Mouse (Mus musculus) CH12.LX (cell line): ENCODE results near the gene Tmem119. TPM values are rescaled to one million over a fixed set of nuclear protein-coding genes. Genes with fewer than 3 reads are reported as not detected.

Experiments
- DNase-seq: peaks from one replicate; pipeline ENCODE4 v3.0.0-alpha.2; 2013; ENCODE audit errors: extremely low read depth
- H3K27ac ChIP-seq: 2 replicates; pipeline ENCODE4 v1.5.1; 2012; ENCODE audit warnings: low read depth, mild to moderate bottlenecking, control low read depth, moderate library complexity; ENCODE audit not compliant: insufficient read depth
- H3K27me3 ChIP-seq: replicated peaks from 2 replicates; pipeline ENCODE3; 2012; ENCODE audit warnings: inconsistent platforms
- H3K36me3 ChIP-seq, 2 experiments: replicated peaks in 1 of 2; 2 replicates each; pipeline versions ENCODE3 to v1.6.1; 2012; ENCODE audit warnings: inconsistent platforms in 1 of 2, low read length in 1 of 2, mild to moderate bottlenecking in 1 of 2, mixed read lengths in 1 of 2, moderate library complexity in 1 of 2; ENCODE audit not compliant: control insufficient read depth in 1 of 2, insufficient read depth in 1 of 2
- H3K4me1 ChIP-seq, 2 experiments: 2 replicates each; pipeline ENCODE4 v1.6.1; 2012; ENCODE audit warnings: inconsistent platforms in 1 of 2, moderate library complexity in 1 of 2; ENCODE audit not compliant: insufficient read depth in 2 of 2, control insufficient read depth in 1 of 2
- H3K4me2 ChIP-seq: 2 replicates; pipeline ENCODE4 v1.6.1; 2012; ENCODE audit warnings: low read depth, mild to moderate bottlenecking, control low read depth; ENCODE audit not compliant: poor library complexity, insufficient read depth, severe bottlenecking
- H3K4me3 ChIP-seq, 3 experiments: fragments of 150-350 bp in 1 of 3; sonication (generic) in 1 of 3; replicated peaks in 1 of 3; 2 replicates each; pipeline versions ENCODE3 to v1.5.1; 2011 to 2012; ENCODE audit warnings: low read depth in 2 of 3, low read length in 2 of 3, mild to moderate bottlenecking in 2 of 3, moderate library complexity in 2 of 3, control low read depth in 1 of 3, improper control_type of control experiment in 1 of 3, inconsistent platforms in 1 of 3, mixed read lengths in 1 of 3; ENCODE audit not compliant: poor library complexity in 1 of 3
- H3K79me2 ChIP-seq: replicated peaks from 2 replicates; pipeline ENCODE4 v1.6.1; 2012; ENCODE audit warnings: mild to moderate bottlenecking, moderate library complexity; ENCODE audit not compliant: control insufficient read depth, poor library complexity, insufficient read depth, severe bottlenecking; ENCODE audit errors: extremely low read depth
- H3K9ac ChIP-seq: 2 replicates; pipeline ENCODE4 v1.6.1; 2012; ENCODE audit warnings: low read depth, mild to moderate bottlenecking, control low read depth, moderate library complexity; ENCODE audit not compliant: insufficient read depth
- H3K9me3 ChIP-seq: replicated peaks from 2 replicates; pipeline ENCODE3; 2012; ENCODE audit warnings: low read length, inconsistent platforms, mixed read lengths
- BHLHE40 ChIP-seq: IDR thresholded peaks from 2 replicates; pipeline ENCODE4 v1.6.1; 2011; ENCODE audit warnings: mild to moderate bottlenecking, low read depth, low read length, improper control_type of control experiment
- CHD1 ChIP-seq: IDR thresholded peaks from 2 replicates; pipeline ENCODE4 v1.6.1; 2012; ENCODE audit warnings: low read depth, low read length, improper control_type of control experiment, inconsistent platforms
- CTCF ChIP-seq, 2 experiments: IDR thresholded peaks in 1 of 2; conservative IDR thresholded peaks in 1 of 2; 2 replicates each; pipeline ENCODE4 v1.5.1; 2011 to 2012; ENCODE audit warnings: low read depth in 2 of 2, low read length in 2 of 2, improper control_type of control experiment in 1 of 2, inconsistent platforms in 1 of 2, mild to moderate bottlenecking in 1 of 2, moderate library complexity in 1 of 2
- E2F4 ChIP-seq: IDR thresholded peaks from 2 replicates; pipeline ENCODE4 v1.6.1; 2011; ENCODE audit warnings: low read depth, low read length, improper control_type of control experiment; ENCODE audit not compliant: insufficient replicate concordance
- EP300 ChIP-seq: IDR thresholded peaks from 2 replicates; pipeline ENCODE4 v1.6.1; 2011; ENCODE audit warnings: low read length, improper control_type of control experiment
- ETS1 ChIP-seq: conservative IDR thresholded peaks from 2 replicates; pipeline ENCODE4 v1.6.1; 2012; ENCODE audit warnings: low read depth, mild to moderate bottlenecking, inconsistent platforms, low read length, improper control_type of control experiment, moderate library complexity
- GABPA ChIP-seq: IDR thresholded peaks from 2 replicates; pipeline ENCODE4 v1.6.1; 2012; ENCODE audit warnings: low read depth, low read length, improper control_type of control experiment, inconsistent platforms; ENCODE audit not compliant: insufficient replicate concordance
- HCFC1 ChIP-seq: IDR thresholded peaks from 2 replicates; pipeline ENCODE4 v1.6.1; 2012; ENCODE audit warnings: low read depth, mild to moderate bottlenecking, inconsistent platforms, low read length, improper control_type of control experiment
- JUN ChIP-seq: IDR thresholded peaks from 2 replicates; pipeline ENCODE4 v1.6.1; 2011; ENCODE audit warnings: low read depth, mild to moderate bottlenecking, low read length, improper control_type of control experiment, moderate library complexity; ENCODE audit not compliant: insufficient read depth
- KAT2A ChIP-seq: IDR thresholded peaks from 2 replicates; pipeline ENCODE4 v1.6.1; 2012; ENCODE audit warnings: low read length, improper control_type of control experiment, inconsistent platforms; ENCODE audit not compliant: insufficient replicate concordance
- MAFK ChIP-seq: IDR thresholded peaks from 2 replicates; pipeline ENCODE4 v1.6.1; 2011; ENCODE audit warnings: low read length, improper control_type of control experiment; ENCODE audit not compliant: insufficient replicate concordance
- MAX ChIP-seq: IDR thresholded peaks from 2 replicates; pipeline ENCODE4 v1.6.1; 2011; ENCODE audit warnings: low read length, improper control_type of control experiment
- MAZ ChIP-seq: IDR thresholded peaks from 2 replicates; pipeline ENCODE4 v1.6.1; 2012; ENCODE audit warnings: low read depth, mild to moderate bottlenecking, inconsistent platforms, low read length, improper control_type of control experiment, moderate library complexity
- MEF2A ChIP-seq: IDR thresholded peaks from 2 replicates; pipeline ENCODE4 v1.6.1; 2014; ENCODE audit warnings: low read depth, mild to moderate bottlenecking, inconsistent platforms, low read length, improper control_type of control experiment, borderline replicate concordance
- MYC ChIP-seq: IDR thresholded peaks from 2 replicates; pipeline ENCODE4 v1.6.1; 2011; ENCODE audit warnings: low read depth, mild to moderate bottlenecking, improper control_type of control experiment, low read length
- NELFE ChIP-seq: IDR thresholded peaks from 2 replicates; pipeline ENCODE4 v1.6.1; 2011; ENCODE audit warnings: low read depth, low read length, improper control_type of control experiment
- PAX5 ChIP-seq: IDR thresholded peaks from 2 replicates; pipeline ENCODE4 v1.6.1; 2012; ENCODE audit warnings: low read length, inconsistent platforms, mixed read lengths
- POLR2AphosphoS2 ChIP-seq: IDR thresholded peaks from 2 replicates; pipeline ENCODE4 v1.6.1; 2011; ENCODE audit warnings: low read depth, low read length, improper control_type of control experiment
- SMC3 ChIP-seq: IDR thresholded peaks from 2 replicates; pipeline ENCODE4 v1.6.1; 2011; ENCODE audit warnings: low read depth, low read length, improper control_type of control experiment
- TBP ChIP-seq: conservative IDR thresholded peaks from 2 replicates; pipeline ENCODE4 v1.6.1; 2011; ENCODE audit warnings: low read depth, low read length, improper control_type of control experiment
- TCF12 ChIP-seq: IDR thresholded peaks from 2 replicates; pipeline ENCODE4 v1.6.1; 2014; ENCODE audit warnings: low read depth, mild to moderate bottlenecking, inconsistent platforms, low read length, improper control_type of control experiment
- USF1 ChIP-seq: IDR thresholded peaks from 2 replicates; pipeline ENCODE4 v1.6.1; 2014; ENCODE audit warnings: low read depth, mild to moderate bottlenecking, inconsistent platforms, low read length, improper control_type of control experiment
- USF2 ChIP-seq: conservative IDR thresholded peaks from 2 replicates; pipeline ENCODE4 v1.6.1; 2011; ENCODE audit warnings: low read depth, low read length, improper control_type of control experiment
- ZC3H11A ChIP-seq: IDR thresholded peaks from 2 replicates; pipeline ENCODE4 v1.6.1; 2012; ENCODE audit warnings: low read depth, mild to moderate bottlenecking, inconsistent platforms, low read length, improper control_type of control experiment
- ZKSCAN1 ChIP-seq: IDR thresholded peaks from 2 replicates; pipeline ENCODE4 v1.6.1; 2012; ENCODE audit warnings: low read depth, inconsistent platforms, low read length, improper control_type of control experiment, borderline replicate concordance
- ZMIZ1 ChIP-seq: IDR thresholded peaks from 2 replicates; pipeline ENCODE4 v1.6.1; 2012; ENCODE audit warnings: low read depth, mild to moderate bottlenecking, inconsistent platforms, low read length, improper control_type of control experiment
- ZNF384 ChIP-seq: IDR thresholded peaks from 2 replicates; pipeline ENCODE4 v1.6.1; 2012; ENCODE audit warnings: low read depth, low read length, improper control_type of control experiment, inconsistent platforms
- dilution Hi-C: fragments of 300-500 bp; cut with MboI; formaldehyde crosslinking; loops from 2 replicates; pipeline ENCODE4 v1.14.3; 2020; ENCODE audit warnings: low sequenced_read_pairs; ENCODE audit not compliant: extremely low pct_unique_long_range_greater_than_20kb, extremely low pct_ligation_motif_present
- in situ Hi-C: fragments of 300-500 bp; cut with MboI; formaldehyde crosslinking; loops from 3 replicates; pipeline ENCODE4 v1.14.3; 2019; ENCODE audit warnings: low sequenced_read_pairs, low pct_ligation_motif_present, low pct_unique_long_range_greater_than_20kb, mixed read lengths
- polyA plus RNA-seq: library from polyadenylated mRNA; unstranded; fragments of >175 nt; gene quantifications from 2 replicates; pipeline ENCODE4 v1.2.1, GENCODE M21; 2012; ENCODE audit warnings: low read depth; ENCODE audit not compliant: insufficient read length
- total RNA-seq, 2 experiments: library from RNA; depleted of rRNA; stranded (reverse); fragments of 300-350 nt in 1 of 2; fragments of >200 nt in 1 of 2; gene quantifications; 2 replicates each; pipeline ENCODE4 v1.2.3; 2012 to 2014

Tmem119 gene
- total and polyA plus RNA-seq, 3 experiments: 0.30 to 1.5 (median 1.0) TPM

DNA sequence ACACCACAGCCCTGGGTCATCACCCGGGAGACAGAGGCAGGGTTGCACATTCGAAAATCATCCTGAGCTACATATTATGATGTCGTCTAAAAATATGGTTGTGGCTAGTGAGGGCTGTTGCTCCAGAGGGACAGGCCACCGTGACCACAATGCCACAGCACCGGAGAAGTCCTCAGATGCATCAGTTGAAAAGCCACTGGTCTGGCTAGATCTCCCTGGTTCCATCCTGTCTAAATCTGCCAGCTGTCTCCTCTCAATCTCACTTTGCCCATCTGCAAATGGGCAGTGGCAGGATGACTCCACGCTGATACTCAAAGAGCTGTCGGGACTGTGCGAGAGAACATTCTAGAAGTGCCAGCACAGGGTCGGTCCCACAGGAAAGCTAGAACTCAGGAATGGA lies 1.8 kb downstream of the Tmem119 start:
- DNase-seq: no peak
- no peaks in the 10 kb centered on the region for H3K79me2 ChIP-seq
- no peaks in the 10 kb centered on the region for H3K36me3 ChIP-seq
- peaks cover 9 to 37% of the 10 kb centered on the region in 2 experiments for H3K4me1 ChIP-seq
- peaks cover 2% of the 10 kb centered on the region for H3K27me3 ChIP-seq
- H3K4me3 ChIP-seq: no peak overlapping the region
- no peaks in the 10 kb centered on the region for H3K9me3 ChIP-seq
- H3K4me2 ChIP-seq: no peak overlapping the region
- no peak overlapping the region for H3K27ac ChIP-seq
- in situ Hi-C loops: no loop called here
- TF ChIP-seq TCF12 (no peak), MAZ (no peak), MAFK (no peak), POLR2AphosphoS2 (no peak), MYC (no peak), BHLHE40 (no peak), NELFE (no peak), CHD1 (no peak), E2F4 (no peak), ZC3H11A (no peak), ZNF384 (no peak), GABPA (no peak), MEF2A (no peak), JUN (no peak), ETS1 (no peak), ZMIZ1 (no peak), TBP (no peak), CTCF (conservative IDR thresholded peaks at IDR 0.05 in 1 of 2, IDR thresholded peaks at IDR 0.05 in 1 of 2; ENCODE audit: low read depth in 2 of 2, low read length in 2 of 2) (no peak), MAX (no peak)
- H3K9ac ChIP-seq: no peak overlapping the region
- dilution Hi-C loops: no loop called here

DNA sequence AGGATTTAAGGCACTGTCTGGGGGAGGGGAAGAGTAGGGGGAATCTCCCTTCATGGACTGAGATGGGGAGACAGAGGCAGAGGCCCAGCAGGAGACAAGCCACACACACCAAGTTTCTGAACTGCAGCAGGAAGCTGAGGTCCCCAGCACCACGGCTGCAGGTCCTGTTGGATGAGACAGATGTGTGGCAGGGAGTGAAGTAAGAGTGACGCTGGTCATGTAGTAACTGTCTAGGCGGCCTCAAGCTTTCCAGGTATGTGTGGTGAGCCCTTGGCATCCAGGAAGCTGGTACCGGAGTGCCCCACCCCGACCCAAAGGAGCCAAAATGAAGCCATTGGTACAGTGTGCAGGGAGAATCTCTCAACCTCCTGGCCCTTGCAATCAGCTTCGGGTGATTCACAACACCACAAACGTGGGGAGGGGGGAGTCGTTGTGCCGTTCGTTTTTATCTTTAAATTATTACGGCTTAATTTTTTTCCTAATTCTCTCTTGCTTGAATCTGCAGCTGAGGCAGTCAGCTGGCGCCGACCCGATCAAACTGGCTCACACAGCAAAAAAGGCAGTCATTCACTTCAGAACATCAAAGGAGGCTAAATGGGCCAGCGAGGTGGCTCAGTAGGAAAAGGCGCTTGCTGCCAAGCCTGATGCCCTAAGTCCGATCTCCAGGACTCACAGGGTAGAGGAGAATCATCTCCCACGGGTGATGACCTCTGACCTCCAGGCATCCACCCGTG lies 3.0 kb downstream of the Tmem119 start:
- Histone ChIP-seq H3K27ac (no peak overlapping the region), H3K9ac (no peak overlapping the region)

More for the DNA sequence above, 3.0 kb downstream of the Tmem119 start:
- Histone ChIP-seq H3K27me3 (peaks cover 2% of the 10 kb centered on the region), H3K4me2 (no peak overlapping the region), H3K36me3 (no peaks in the 10 kb centered on the region), H3K79me2 (no peaks in the 10 kb centered on the region), H3K4me1 (peaks cover 11 to 46% of the 10 kb centered on the region in 2 experiments; a peak in 3 of 4 replicates), H3K9me3 (no peaks in the 10 kb centered on the region), H3K4me3 (no peak overlapping the region)
- DNase-seq: no peak
- TF ChIP-seq MAZ (no peak), MAX (no peak), TBP (no peak), KAT2A (no peak), TCF12 (no peak), E2F4 (no peak), ZKSCAN1 (no peak), USF1 (no peak), ZMIZ1 (no peak), SMC3 (no peak), USF2 (no peak), EP300 (no peak), CHD1 (no peak), GABPA (no peak), ETS1 (no peak), PAX5 (no peak), HCFC1 (no peak), MYC (no peak), BHLHE40 (no peak)
- dilution Hi-C loops: no loop called here
- in situ Hi-C loops: no loop called here
